Mouse (Mus musculus) midbrain, postnatal 0 days (tissue): ENCODE measurements around the gene Ano5. TPM values are rescaled to one million over a fixed set of nuclear protein-coding genes. Genes with fewer than 3 reads are reported as not detected.

Source experiments
- ATAC-seq: fragments of 200-750 bp; cut with Nextera tagmentation; 2 replicates; pipeline ENCODE4 v1.8.0; 2017; ENCODE audit warnings: moderate number of reproducible peaks, mild to moderate bottlenecking, moderate TSS enrichment, moderate library complexity; ENCODE audit not compliant: low FRiP score
- DNase-seq: peaks from one replicate; pipeline ENCODE4 v3.0.0-alpha.2; 2015; ENCODE audit warnings: low spot score
- H3K27ac ChIP-seq: fragments of 300-500 bp; sonication (generic); 2 replicates; pipeline ENCODE4 v1.5.1; 2014; ENCODE audit warnings: low read depth, mild to moderate bottlenecking, low read length, mixed read lengths
- H3K27me3 ChIP-seq: fragments of 300-500 bp; sonication (generic); 2 replicates; pipeline ENCODE4 v1.6.1; 2014; ENCODE audit warnings: low read length, control low read depth, mixed read lengths; ENCODE audit not compliant: insufficient read depth
- H3K36me3 ChIP-seq: fragments of 300-500 bp; sonication (generic); 2 replicates; pipeline ENCODE4 v1.6.1; 2014; ENCODE audit warnings: low read length, control low read depth, mixed read lengths; ENCODE audit not compliant: insufficient read depth
- H3K4me1 ChIP-seq: fragments of 300-500 bp; sonication (generic); 2 replicates; pipeline ENCODE4 v1.6.1; 2014; ENCODE audit warnings: mild to moderate bottlenecking, control low read depth, antibody characterized with exemption, low read length, mixed read lengths; ENCODE audit not compliant: insufficient read depth
- H3K4me2 ChIP-seq: fragments of 300-500 bp; sonication (generic); 2 replicates; pipeline ENCODE4 v1.6.1; 2014; ENCODE audit warnings: low read depth, mild to moderate bottlenecking, low read length, mixed read lengths; ENCODE audit not compliant: poor library complexity, severe bottlenecking
- H3K4me3 ChIP-seq: fragments of 300-500 bp; sonication (generic); 2 replicates; pipeline ENCODE4 v1.5.1; 2014; ENCODE audit warnings: low read depth, mild to moderate bottlenecking, low read length, moderate library complexity
- H3K9ac ChIP-seq: fragments of 300-500 bp; sonication (generic); replicated peaks from 2 replicates; pipeline ENCODE4 v1.6.1; 2014; ENCODE audit warnings: mild to moderate bottlenecking, low read length, moderate library complexity, mixed read lengths; ENCODE audit not compliant: poor library complexity, severe bottlenecking
- H3K9me3 ChIP-seq: fragments of 300-500 bp; sonication (generic); 2 replicates; pipeline ENCODE4 v1.6.1; 2016; ENCODE audit warnings: low read length, control low read depth
- CTCF ChIP-seq: IDR thresholded peaks from 2 replicates; pipeline ENCODE4 v1.5.1; 2016; ENCODE audit warnings: antibody characterized with exemption, mild to moderate bottlenecking
- WGBS: fragments of 180-500 bp; shearing (Covaris S2); extraction: QIAGEN DNeasy Blood & Tissue Kit; methylation state at CpG from one replicate; pipeline ENCODE4 v1.1.7; 2014; 5-methylcytosine and 5-hydroxymethylcytosine counted together
- polyA plus RNA-seq: library from polyadenylated mRNA; unstranded; fragments of >200 nt; fragmentation: Nextera tagmentation; extraction: Ambion mirVana; gene quantifications from 2 replicates; pipeline ENCODE4 v1.2.1, GENCODE M21; 2015
- total RNA-seq: library from RNA; depleted of rRNA; stranded (reverse); fragments of >200 nt; gene quantifications from 2 replicates; pipeline ENCODE4 v1.2.3, GENCODE M21; 2014

Ano5 gene
- total and polyA plus RNA-seq, 2 experiments from 2014 or later: 1.9 to 3.8 TPM

DNA sequence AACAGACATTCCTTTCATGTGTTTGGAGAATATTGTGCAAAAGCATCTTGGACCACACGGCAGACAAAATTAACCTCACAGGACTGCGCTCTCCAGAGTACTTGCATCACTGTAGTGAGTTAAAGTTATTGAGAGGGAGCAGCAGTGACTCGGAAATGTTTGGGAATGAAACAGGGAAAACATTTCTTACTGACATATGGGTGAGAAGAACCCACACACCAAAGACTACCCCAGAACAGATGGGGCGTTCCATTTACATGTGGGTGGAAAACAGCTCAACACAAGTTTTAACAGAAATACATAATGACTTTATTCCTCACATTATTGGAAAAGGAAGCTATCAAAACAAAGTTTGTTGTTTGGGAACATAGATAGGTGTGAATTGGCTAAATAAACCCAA is 89.2 kb downstream of the Ano5 start:
- no peak overlapping the region for H3K4me2 ChIP-seq
- H3K36me3 ChIP-seq: no peaks in the 10 kb centered on the region
- H3K27ac ChIP-seq: no peak overlapping the region
- TF ChIP-seq CTCF: no peak
- no peak for DNase-seq
- H3K27me3 ChIP-seq: no peaks in the 10 kb centered on the region
- WGBS: 86% methylated on average over 4 of the region's 4 CpGs
- H3K4me3 ChIP-seq: no peak overlapping the region
- no peaks in the 10 kb centered on the region for H3K4me1 ChIP-seq
- H3K9ac ChIP-seq: no peak overlapping the region
- no peaks in the 10 kb centered on the region for H3K9me3 ChIP-seq
- ATAC-seq: no peak

DNA sequence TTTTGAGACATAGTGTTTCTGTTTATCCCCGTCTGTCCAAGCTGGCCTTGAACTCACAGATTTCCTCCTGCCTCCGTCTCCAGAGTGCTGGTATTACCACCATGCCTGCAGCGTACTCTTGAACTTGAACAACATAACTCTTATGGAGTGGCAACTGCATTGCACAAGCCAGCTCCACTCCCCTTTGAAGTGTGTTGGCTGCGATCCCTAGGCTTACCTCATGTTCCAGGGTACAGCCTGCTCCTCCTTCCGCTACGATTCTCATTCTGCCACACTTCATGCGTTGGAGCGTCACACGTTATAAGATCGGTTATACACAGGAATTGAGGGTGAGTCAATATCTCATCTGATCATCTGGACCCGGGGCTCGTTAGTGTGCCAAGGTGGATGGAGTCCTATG is 92.9 kb downstream of the Ano5 start:
- Histone ChIP-seq H3K4me1 (no peaks in the 10 kb centered on the region), H3K36me3 (no peaks in the 10 kb centered on the region), H3K4me2 (no peak overlapping the region), H3K4me3 (no peak overlapping the region), H3K27me3 (no peaks in the 10 kb centered on the region), H3K9ac (no peak overlapping the region), H3K9me3 (no peaks in the 10 kb centered on the region), H3K27ac (no peak overlapping the region)
- WGBS: 91% methylated on average over 12 of the region's 12 CpGs
- TF ChIP-seq CTCF: no peak
- ATAC-seq: no peak
- DNase-seq: no peak

DNA sequence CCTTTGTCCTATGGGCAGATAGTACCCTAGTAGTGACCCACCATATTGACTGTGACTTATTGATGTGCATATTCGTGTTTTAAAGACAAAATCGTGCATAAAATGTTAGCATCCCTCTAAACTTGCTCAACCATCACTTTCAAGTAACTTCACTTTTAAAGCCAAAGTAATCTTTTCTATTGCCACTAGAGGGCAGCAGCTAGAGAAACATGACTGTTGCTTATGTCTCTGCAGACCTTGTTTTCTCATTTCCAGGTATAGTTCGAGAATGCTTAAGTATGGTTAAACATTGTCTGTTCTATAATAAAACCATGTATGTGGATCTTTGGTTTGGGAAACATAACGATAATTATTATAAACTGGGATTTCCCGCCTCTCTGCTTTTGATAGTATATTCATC is 103.6 kb downstream of the Ano5 start:
- Histone ChIP-seq H3K27me3 (no peaks in the 10 kb centered on the region), H3K4me3 (no peak overlapping the region), H3K9me3 (no peaks in the 10 kb centered on the region), H3K9ac (no peak overlapping the region), H3K27ac (no peak overlapping the region), H3K4me2 (no peak overlapping the region), H3K36me3 (no peaks in the 10 kb centered on the region), H3K4me1 (no peaks in the 10 kb centered on the region)
- ATAC-seq (no peak), DNase-seq (peak; percentile 73)
- TF ChIP-seq CTCF: peak; percentile 81
- WGBS: 45% methylated on average over 5 of the region's 5 CpGs

DNA sequence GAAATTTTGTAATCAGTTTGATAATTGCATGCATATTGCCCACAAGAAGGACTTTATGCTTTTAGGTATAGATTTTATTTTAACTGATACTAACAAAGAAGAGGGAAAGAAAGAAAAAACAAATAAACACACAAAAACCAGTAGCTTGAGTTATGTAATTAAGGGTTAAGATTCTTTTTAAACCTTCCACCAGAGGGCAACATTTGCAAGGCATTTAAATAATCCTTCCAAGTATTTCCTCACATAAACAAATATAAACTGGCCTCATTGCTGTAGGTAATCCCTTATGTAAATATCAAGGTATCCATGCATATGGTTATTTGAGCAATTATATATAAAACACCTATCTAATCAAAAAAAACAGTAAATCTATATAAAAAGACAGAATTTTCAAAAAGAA is 107.1 kb downstream of the Ano5 start:
- peak; percentile 84 for DNase-seq
- H3K4me2 ChIP-seq: no peak overlapping the region
- 0 out of 2 replicates have a peak overlapping the region, but pooled peaks have one; percentile 38 for H3K27ac ChIP-seq

DNA sequence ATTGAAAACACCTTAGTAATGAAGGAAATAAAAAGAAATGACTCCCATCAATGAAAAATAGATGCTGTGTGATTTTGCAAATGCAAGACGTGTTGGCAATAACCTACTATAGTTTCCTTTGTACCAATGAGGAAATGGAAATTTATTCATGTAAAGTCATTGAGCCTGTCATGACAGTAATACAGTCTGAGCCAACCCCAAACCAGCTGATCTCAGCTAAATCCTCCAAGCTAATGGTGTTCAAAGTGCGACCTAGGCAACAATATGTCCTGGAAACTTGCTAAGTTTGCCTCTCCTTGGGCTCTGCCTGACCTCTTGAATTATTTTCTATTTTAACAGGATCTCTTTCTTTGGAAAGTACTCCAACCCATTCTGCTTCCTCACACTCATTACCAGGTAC is 107.6 kb downstream of the Ano5 start:
- no peak for TF ChIP-seq CTCF
- Histone ChIP-seq H3K9me3 (no peaks in the 10 kb centered on the region), H3K9ac (no peak overlapping the region), H3K27me3 (0 out of 2 replicates have a peak, but pooled peaks cover 8% of the 10 kb centered on the region), H3K27ac (peak overlapping the region; percentile 34; the same call in 1 of the 2 replicates), H3K4me1 (peaks cover 3% of the 10 kb centered on the region; the same call in 1 of the 2 replicates), H3K4me3 (no peak overlapping the region), H3K36me3 (no peaks in the 10 kb centered on the region), H3K4me2 (no peak overlapping the region)
- WGBS: 18% methylated on average over 2 of the region's 2 CpGs
- ATAC-seq (no peak), DNase-seq (no peak)

More for the DNA sequence above, 107.1 kb downstream of the Ano5 start:
- no peak overlapping the region for H3K4me3 ChIP-seq
- peaks cover 3% of the 10 kb centered on the region; the same call in 1 of the 2 replicates for H3K4me1 ChIP-seq
- no peaks in the 10 kb centered on the region for H3K36me3 ChIP-seq
- no peak overlapping the region for H3K9ac ChIP-seq
- 0 out of 2 replicates have a peak, but pooled peaks cover 8% of the 10 kb centered on the region for H3K27me3 ChIP-seq
- peak; percentile 78 for TF ChIP-seq CTCF
- ATAC-seq: no peak
- H3K9me3 ChIP-seq: no peaks in the 10 kb centered on the region

DNA sequence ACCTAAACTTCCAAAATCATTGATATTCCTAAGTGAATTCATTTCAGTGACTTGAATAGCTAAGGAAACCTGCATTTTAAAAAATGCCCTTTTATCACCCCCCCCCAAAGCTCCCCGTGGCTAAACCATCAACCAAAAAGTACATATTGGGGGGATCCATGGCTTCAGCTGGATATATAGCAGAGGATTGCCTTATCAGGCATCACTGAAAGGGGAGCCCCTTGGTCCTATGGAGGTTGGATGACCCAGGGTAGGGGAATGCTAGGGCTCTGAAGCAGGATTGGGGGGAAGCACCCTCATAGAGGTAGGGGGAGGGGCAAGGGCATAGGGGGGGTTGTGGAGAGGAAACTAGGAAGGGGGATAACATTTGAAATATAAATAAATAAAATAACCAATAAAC is 109.1 kb downstream of the Ano5 start:
- no peak overlapping the region for H3K9ac ChIP-seq
- H3K27me3 ChIP-seq: peaks cover 18% of the 10 kb centered on the region; the same call in 1 of the 2 replicates
- no peak for DNase-seq
- H3K9me3 ChIP-seq: no peaks in the 10 kb centered on the region
- WGBS: 31% methylated on average over 1 of the region's 1 CpGs
- TF ChIP-seq CTCF: no peak
- H3K36me3 ChIP-seq: no peaks in the 10 kb centered on the region
- H3K4me3 ChIP-seq: no peak overlapping the region
- ATAC-seq: no peak
- peaks cover 3% of the 10 kb centered on the region; the same call in 1 of the 2 replicates for H3K4me1 ChIP-seq
- H3K27ac ChIP-seq: peak overlapping the region; percentile 70
- H3K4me2 ChIP-seq: peak overlapping the region; percentile 37
